Mouse (Mus musculus) naive thymus-derived CD4-positive, alpha-beta T cell, adult 2 months (primary cell): ENCODE measurements at regions not wholly inside any gene's neighbourhood (a gene's known extent, or its start where the extent isn't known, plus 50 kb on each side); places are given as distances from the start of the nearest gene placed in this dataset.

Experiments used
- DNase-seq: peaks from one replicate; pipeline ENCODE4 v3.0.0-alpha.2; 2011; ENCODE audit warnings: low read depth

DNA sequence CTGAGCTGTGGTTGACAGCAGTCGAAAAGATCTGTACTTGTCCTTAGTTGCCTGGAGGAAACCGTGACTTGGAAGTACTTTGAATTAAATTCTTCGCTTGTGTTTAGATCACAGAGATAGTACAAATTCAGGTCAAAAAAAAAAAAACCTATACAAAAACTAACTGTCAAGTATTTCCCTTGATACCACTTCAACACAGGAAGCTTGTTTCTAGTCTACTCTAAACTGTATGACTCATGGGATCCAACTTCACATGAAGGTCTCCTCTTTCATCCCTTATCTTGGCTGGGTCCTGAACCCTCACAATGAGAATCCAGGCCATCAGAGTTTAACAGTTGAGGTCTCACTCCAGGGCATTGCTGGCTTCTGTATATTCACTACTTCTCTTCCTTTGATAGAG is 54.8 kb downstream of the Tmem30b start:
- DNase-seq, result peak; percentile 33

- no peak for DNase-seq
These were observed 63.3 kb downstream of the Tmem30b start for GRCm38 (mm10) chr12:73482858-73483257.

- DNase-seq, result no peak
These were observed 63.9 kb downstream of the Tmem30b start for GRCm38 (mm10) chr12:73482275-73482674.

GRCm38 (mm10) chr12:73481705-73482104 is 64.5 kb downstream of the Tmem30b start:
- DNase-seq, result no peak

- DNase-seq, result no peak
These were observed 65.0 kb downstream of the Tmem30b start for GRCm38 (mm10) chr12:73481165-73481564.

DNA sequence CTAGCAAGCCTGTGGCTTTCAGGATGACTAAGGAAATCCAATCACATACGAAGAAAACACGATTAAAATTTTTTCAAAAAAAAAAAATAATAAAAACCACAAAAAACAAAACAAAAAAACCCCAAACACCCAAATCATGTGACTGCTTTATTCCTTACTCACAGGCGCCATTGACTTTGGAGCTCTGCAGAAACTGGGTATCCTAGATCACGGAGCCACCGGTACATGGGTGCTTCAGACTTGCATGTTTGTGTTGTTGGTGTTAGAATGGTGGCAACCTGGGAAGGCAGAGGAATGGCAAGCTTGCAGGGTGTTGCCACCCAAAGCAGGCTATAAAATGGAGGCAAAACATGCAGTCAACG is 65.6 kb downstream of the Tmem30b start:
- DNase-seq, result no peak

GRCm38 (mm10) chr12:73479932-73480609 is 66.1 kb downstream of the Tmem30b start:
- DNase-seq, result no peak

GRCm38 (mm10) chr12:73478641-73479040 is 67.6 kb downstream of the Tmem30b start:
- DNase-seq, result no peak

DNA sequence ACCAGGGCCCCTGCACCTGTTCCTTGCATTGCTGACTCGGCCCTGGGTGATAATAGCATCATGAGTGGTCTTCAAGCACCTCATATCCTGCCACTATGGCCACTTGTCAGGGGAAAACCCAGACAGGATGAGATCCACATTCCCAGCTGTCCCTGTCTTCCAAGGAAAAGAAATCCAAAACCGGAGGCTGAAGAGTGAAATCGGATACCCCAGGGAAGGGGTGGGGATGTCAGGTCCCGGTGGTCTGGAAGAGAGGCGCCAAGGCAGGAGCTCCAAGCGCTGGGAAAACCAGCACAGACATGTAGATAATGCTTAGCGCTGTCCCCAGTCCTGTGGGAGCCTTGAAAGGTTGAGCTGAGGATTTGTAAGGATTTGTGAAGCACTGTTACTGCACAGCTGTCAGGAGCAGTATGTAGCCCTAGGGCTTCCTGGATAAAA is 69.8 kb downstream of the Tmem30b start:
- DNase-seq, result no peak

GRCm38 (mm10) chr12:73475774-73476173 is 70.4 kb downstream of the Tmem30b start:
- no peak for DNase-seq

DNA sequence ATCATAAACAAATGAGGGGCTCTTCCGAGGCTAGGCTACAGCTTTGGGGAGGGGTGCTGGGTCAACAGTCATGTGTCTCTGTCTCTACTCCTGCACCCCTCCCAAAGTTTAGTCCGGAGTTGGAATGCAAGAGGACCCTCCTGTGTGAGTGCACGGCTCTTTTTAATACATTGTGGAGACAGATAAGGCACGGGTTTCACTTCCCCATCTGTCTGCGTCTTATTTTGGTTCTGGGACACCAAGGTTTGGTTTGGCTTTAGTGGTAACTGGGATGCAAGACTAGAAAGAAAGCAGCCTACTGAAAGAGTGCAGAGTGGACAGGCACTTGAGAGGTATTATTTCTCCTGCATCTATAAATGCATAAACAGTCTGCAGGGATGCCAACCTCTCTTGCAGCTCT is 71.2 kb downstream of the Tmem30b start:
- DNase-seq, result no peak

- no peak for DNase-seq
These were observed 73.1 kb downstream of the Tmem30b start for GRCm38 (mm10) chr12:73473111-73473510.

DNA sequence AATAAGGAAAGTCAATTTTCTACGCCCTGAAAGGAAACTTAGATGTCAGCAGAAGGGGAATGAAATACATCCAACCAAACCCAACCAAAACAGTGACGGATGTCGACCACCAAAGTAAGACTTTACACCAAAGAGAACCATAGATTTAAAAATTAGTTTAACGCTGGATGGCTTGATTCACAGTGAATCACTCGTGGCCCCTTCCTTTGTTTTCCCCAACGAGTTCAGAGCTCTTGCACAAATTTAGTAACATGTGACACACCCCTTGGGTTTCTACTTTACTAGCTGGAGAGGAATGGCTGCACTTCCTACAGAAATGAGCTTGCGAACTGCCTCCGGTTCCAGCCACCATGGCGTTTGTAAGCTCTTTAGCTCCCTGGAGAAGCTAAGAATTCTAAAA is 74.2 kb downstream of the Tmem30b start:
- no peak for DNase-seq

- no peak for DNase-seq
These were observed 79.7 kb downstream of the Tmem30b start for GRCm38 (mm10) chr12:73466484-73466883.

DNA sequence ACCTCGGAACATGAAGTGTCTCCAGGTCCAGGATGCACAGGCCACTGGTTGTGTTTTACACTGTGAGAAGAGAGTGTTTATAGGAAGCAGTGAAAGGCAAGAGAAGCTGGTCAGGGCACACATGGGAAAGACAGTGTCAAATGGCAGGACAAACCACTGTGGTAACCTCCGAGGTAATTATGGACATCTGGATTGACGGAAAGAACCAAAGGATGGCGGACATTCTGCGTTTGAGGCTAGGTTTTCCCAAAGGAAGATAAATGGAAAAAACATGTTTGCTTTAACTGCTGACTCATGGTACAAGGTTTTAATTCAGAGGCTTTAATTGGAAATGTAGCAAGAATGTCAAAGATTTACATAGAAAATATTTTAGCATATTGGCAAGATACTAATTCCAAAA is 80.2 kb downstream of the Tmem30b start:
- no peak for DNase-seq

GRCm38 (mm10) chr12:73464311-73464710 is 81.9 kb downstream of the Tmem30b start:
- no peak for DNase-seq

DNA sequence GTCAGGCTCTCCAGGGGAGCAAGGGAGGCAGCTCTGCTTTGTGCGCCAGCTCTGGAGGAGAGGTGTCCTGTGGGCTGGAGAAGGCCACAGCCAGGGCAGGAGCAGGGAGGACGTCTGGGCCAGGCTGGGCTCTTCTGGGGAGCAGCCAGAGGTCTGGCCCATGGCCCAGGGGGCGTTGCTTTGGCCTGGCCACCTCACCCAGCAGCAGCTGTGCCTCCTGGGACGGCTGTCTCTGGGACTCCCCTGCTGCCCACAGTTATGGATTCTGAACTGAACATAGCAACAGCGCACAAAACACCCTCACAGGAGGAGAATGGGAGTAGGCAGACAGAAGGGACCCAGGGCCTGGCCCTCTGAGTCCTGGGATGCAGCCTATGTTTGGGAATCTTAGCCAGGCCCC is 84.1 kb downstream of the Tmem30b start:
- no peak for DNase-seq

GRCm38 (mm10) chr12:73460291-73460761 is 85.9 kb downstream of the Tmem30b start:
- no peak for DNase-seq

DNA sequence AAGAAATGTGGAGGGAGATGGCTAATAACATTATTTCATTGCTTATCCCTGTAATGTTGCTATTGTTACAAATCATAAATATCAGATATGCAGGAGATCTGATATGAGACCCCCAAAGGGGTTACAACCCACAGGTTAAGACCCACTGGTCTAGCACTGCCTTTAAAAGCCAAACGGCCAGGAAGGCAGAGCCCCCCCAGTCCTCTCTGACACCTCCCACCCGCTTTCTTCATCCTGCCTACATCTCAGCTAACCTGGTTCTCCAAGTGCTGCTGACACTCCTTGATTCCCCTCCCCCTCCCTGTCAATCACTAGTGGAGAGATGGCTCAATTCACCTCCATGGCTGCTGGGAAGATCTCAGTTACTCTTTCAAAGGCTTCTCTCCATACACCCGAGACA is 94.9 kb downstream of the Tmem30b start:
- DNase-seq, result no peak

DNA sequence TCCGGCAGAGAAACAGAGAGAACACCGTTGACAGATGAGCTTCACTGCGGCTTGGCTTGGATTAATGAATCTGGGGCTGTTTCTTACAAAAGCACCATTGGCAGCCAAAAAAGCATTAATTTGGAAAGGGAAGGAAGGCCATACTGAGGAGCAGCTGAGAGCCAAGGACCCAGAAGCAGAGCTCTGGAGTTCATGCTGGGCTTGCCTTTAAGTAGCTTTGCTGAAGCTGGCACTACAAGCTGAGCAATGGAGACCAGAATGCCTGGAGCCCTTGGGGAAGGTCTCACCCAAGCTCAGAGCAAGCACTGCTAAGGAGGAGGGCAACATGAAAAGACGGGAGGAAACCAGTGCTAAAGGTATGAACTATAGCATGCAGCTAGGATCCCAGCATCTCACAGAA is 95.7 kb downstream of the Tmem30b start:
- DNase-seq, result no peak

- DNase-seq, result peak; percentile 62
These were observed 96.2 kb downstream of the Tmem30b start for GRCm38 (mm10) chr12:73449911-73450520.

DNA sequence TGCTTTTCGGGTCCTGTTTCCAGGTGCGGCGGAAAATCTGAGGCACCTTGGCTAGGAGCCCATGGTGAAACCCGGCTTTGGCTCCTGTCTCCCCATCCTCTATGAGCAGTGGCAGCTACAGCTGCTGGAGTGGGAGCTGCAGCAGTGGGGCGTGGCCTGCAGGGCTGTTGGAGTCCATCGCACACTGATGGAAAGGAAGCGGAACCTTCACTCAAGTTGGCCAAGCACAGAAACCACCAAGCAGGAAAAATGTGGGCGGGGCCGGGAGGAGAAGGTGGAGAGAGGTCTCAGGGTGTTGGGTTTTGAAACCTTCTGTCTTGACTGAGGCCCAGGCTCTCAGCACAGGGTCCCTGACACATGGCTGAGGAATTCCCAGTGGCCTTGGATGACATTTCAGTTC is 97.1 kb downstream of the Tmem30b start:
- DNase-seq, result no peak

- no peak for DNase-seq
These were observed 97.7 kb downstream of the Tmem30b start for GRCm38 (mm10) chr12:73448388-73448965.

DNA sequence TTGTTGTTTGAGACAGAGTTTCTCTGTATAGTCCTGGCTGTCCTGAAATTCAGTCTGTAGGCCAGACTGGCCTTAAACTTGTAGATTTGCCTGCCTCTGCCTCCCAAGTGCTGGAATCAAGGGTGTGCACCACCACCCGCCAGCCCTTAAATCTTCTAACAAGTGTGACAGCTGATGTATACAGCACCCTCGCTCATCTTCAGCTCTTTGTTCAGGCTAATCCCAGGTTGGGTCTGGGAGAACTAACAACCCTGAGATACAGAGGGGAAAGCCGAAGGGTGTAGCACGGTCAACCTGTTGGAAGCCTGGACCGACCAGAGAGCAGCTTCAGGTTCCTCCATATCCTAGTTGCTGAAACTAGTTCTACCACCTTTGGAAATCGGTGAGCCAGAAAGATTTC is 99.0 kb downstream of the Tmem30b start:
- DNase-seq, result no peak
